Mouse (Mus musculus) left cerebral cortex, postnatal 25 days (tissue): ENCODE results near the gene Stat6. TPM values are rescaled to one million over a fixed set of nuclear protein-coding genes. Genes with fewer than 3 reads are reported as not detected.

Experiments used
- DNase-seq, 2 experiments: peaks; one replicate each; pipeline ENCODE4 v3.0.0; 2022; ENCODE audit warnings: low spot score in 2 of 2, mixed read lengths in 1 of 2
- intact Hi-C: fragments of 180-260 bp; cut with DNase I; formaldehyde crosslinking; loops from one replicate; pipeline ENCODE4 v1.15.1; 2025
- total RNA-seq, 2 experiments: library from RNA; stranded (reverse); gene quantifications; 2 replicates each; pipeline ENCODE4 v1.2.3; 2021

The Stat6 gene
- total RNA-seq, 2 experiments from 2014 or later: 8.8 to 10.2 TPM

DNA sequence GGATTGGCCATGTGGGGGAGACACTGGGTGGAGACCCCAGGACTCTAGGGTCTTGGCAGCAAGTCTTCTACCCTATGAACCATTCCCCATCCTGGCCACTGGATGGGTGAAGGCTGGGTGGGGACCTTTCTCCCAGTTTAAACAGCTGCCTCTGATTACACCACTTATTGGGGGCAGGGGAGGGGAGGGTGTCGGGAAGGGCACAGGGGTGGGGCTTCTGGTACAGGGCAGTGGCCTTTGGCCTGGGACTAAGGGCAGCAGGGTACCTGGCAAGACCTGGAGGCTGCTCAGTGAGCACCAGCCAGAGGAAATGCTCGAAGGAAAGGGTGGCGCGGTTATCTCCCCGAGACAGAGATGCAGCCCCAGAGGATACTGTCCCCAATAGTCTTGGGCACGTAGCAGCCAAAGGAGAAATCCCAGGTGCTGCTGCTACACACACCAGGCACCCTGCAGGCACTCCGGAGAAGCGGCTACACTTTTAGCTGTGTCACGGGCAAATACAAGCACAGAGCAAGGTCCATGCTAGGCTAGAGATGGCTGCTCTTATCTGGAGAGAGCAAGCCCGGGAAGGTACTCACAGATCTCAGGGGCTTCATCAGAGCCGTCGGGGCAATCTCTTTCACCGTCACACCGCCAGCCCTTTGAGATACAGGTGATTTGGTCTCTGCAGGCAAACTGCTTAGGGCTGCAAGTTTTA is 30.6 kb upstream of the Stat6 start:
- DNase-seq: no peak
- intact Hi-C loops: no loop called here

GRCm38 (mm10) chr10:127614236-127615033 is 28.4 kb upstream of the Stat6 start:
- intact Hi-C loops: no loop called here
- peak in 1 of 2 experiments; percentile 69 for DNase-seq

GRCm38 (mm10) chr10:127615034-127615374 is 27.8 kb upstream of the Stat6 start:
- DNase-seq: peak in 1 of 2 experiments; percentile 58
- intact Hi-C loops: no loop called here

GRCm38 (mm10) chr10:127615591-127615990 is 27.2 kb upstream of the Stat6 start:
- intact Hi-C loops: no loop called here
- peak in 1 of 2 experiments; percentile 57 for DNase-seq

DNA sequence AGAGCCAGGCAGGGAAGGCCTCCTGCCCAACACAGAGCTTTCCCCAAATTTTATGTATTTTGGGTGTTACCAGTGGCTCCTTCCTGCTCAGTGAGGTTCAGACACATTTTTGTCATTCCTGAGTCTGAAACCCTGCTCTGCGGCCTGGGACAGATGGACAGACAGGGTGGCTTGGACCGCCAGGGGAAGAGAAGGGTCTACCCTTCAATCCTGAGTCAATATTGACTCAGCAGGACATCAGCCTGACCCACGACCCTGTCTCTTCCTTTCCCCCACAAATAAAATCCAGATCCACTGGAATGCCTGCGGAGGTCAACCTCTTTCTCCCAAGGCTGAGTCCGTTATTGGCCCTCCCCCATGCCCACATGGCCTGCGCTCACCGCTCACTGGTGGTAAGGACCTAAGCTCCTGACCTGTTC is 26.5 kb upstream of the Stat6 start:
- no peak for DNase-seq
- intact Hi-C loops: no loop called here

- intact Hi-C loops: no loop called here
- DNase-seq: no peak
Measured at GRCm38 (mm10) chr10:127617294-127617693, 25.5 kb upstream of the Stat6 start.

- intact Hi-C loops: no loop called here
- DNase-seq: no peak
Measured at GRCm38 (mm10) chr10:127618173-127618572, 24.6 kb upstream of the Stat6 start.

GRCm38 (mm10) chr10:127619119-127619721 is 23.6 kb upstream of the Stat6 start:
- intact Hi-C loops: no loop called here
- no peak for DNase-seq

GRCm38 (mm10) chr10:127619941-127620405 is 22.8 kb upstream of the Stat6 start:
- intact Hi-C loops: loop anchor here (2.0 kb wide), 2 partner anchors 25 to 47 kb away; partner anchors contain the start of gene Nemp1
- peak in 1 of 2 experiments; percentile 35 for DNase-seq

DNA sequence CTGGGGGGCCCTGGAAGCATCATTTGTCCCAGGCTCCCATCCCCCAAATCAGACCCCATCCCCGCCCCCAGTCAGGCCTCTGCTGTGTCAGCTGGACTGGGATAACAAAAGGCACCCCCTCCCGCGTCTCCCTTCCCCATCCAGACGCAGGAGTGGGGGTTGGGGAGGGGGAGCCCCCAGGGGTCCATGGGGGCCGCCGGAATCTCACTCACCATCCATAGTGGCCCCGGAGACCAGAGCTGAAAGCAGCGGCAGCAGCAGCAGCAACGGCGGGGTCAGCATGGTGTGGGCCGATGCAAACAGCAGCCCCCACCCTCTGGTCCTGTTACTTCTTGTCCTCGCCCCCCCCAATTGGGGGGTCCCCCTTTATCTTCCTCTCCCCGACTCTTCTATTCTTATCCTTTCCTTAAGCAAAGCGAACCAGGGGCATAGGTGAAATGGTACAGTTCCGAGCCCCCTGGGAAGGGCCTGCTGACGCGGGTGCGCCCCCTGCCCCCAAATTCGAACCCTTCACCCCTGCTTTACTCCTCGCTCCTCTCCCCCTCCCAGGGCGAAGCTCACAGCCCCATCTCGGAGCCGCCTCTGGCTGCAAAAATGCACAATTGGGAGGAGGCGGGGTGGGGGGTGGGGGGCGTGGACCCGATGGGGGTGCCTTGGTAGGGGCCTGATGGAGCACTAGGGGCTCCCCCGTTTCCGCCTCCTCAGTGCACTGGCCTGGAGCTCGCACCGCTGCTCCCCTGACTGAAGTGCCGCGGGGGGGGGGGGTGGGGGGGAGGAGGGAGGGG is 22.2 kb upstream of the Stat6 start, which contains the start of gene Lrp1:
TSS of gene Lrp1 (minus strand) at position 743 of the 785 bp plus-strand sequence.
- intact Hi-C loops: loop anchor here (2.0 kb wide), 2 partner anchors 26 to 46 kb away; partner anchors contain the start of gene Nemp1
- DNase-seq: peak in 1 of 2 experiments; percentile 43

GRCm38 (mm10) chr10:127621191-127622056 is 21.4 kb upstream of the Stat6 start:
- peak; percentile 87 to 94 for DNase-seq
- intact Hi-C loops: loop anchor here (2.0 kb wide), 3 partner anchors 27 to 53 kb away; partner anchors contain the start of gene Nemp1

GRCm38 (mm10) chr10:127622057-127622392 is 20.8 kb upstream of the Stat6 start:
- intact Hi-C loops: loop anchor here (2.0 kb wide), 1 partner anchor 53 kb away; no protein-coding TSS in a partner anchor
- peak in 1 of 2 experiments; percentile 56 for DNase-seq

- no peak for DNase-seq
- intact Hi-C loops: loop anchor here (2.0 kb wide), 1 partner anchor 54 kb away; no protein-coding TSS in a partner anchor
Measured at GRCm38 (mm10) chr10:127622661-127623060, 20.1 kb upstream of the Stat6 start.

GRCm38 (mm10) chr10:127623439-127624216 is 19.2 kb upstream of the Stat6 start:
- no peak for DNase-seq
- intact Hi-C loops: loop anchor here (2.0 kb wide), 1 partner anchor 55 kb away; no protein-coding TSS in a partner anchor

- peak in 1 of 2 experiments; percentile 49 for DNase-seq
- intact Hi-C loops: no loop called here
Measured at GRCm38 (mm10) chr10:127626433-127626832, 16.4 kb upstream of the Stat6 start.

DNA sequence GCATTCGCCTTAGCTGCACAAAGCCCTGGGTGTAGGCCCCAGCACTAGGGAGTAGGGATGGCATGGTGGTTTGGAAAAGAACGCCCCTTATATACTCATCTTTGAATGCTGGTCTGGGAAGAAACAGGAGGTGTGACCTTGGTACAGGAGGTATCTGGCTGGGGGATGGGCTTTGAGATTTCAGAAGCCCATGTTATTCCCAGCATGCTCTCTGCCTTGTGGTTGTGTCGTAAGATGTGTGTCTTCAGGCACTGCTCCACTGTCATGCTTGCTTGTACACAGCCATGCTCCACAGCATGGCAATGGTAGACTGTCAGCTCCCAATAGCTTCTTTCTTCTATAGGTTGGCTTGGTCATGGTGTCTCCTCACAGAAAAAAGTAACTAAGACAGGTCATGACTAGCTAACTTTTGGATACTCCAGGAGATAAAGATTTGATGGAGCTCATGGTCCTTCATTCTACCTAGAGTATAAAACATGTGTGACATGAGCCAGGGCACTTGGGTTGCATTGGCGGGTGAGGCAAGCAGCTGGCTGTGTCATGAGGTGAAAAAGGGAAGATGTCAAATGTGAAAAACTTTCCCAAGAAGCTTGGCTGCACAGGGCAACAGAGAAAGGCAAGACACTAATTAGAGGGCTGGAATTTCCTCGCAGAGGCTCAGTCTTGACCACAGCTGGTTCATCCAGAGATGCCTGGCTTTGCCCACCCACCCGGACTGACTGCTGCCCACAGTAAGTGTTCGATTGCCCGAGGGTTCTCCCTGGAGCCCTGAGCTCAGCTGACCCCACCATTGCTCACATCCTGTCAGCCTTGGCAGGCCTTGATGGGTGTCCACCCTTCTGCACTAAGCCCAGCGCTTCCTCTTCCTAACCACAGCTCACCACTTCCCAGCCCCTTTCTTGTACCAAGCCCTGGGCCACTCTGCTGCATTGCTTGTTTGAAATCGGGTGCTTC is 11.2 kb upstream of the Stat6 start:
- DNase-seq: peak in 1 of 2 experiments; percentile 22
- intact Hi-C loops: no loop called here
